Mouse (Mus musculus): ENCODE results near the gene Macrod2. TPM values are rescaled to one million over a fixed set of nuclear protein-coding genes. Genes with fewer than 3 reads are reported as not detected.

Macrod2 gene
- polyA plus RNA-seq, 1 experiment from 2014 or later = 31.0 TPM

DNA sequence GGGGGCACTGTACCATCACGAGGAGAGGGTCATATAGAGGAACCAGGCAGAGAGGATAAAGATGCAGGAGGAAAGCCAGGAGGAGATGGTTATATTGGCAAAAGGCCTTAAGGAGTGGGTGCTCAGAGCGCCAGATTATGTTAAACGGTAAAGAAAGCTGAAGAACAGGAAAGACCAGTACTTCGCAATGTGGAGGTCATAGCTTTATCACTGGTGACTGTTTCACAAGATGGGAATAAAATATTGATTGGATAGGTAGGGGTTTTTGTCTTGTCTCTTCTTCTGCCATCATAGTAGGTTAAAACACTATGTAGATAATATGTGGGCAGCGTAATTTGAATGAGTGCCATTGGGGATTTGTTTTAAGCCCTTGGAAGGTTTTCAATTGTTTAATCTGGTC is 816.2 kb downstream of the Macrod2 start:
- no peaks in the 10 kb centered on the region for H3K36me3 ChIP-seq
- no peak overlapping the region for H3K27ac ChIP-seq
- no peaks in the 10 kb centered on the region for H3K9me3 ChIP-seq
- H3K4me2 ChIP-seq = no peak overlapping the region
- no peak overlapping the region for H3K9ac ChIP-seq
- H3K27me3 ChIP-seq = no peaks in the 10 kb centered on the region
- no peaks in the 10 kb centered on the region for H3K4me1 ChIP-seq
- WGBS = 85% methylated on average over 5 of the region's 5 CpGs
- ATAC-seq (ENCODE audit: insufficient number of reproducible peaks, low FRiP score, low TSS enrichment, low read depth) = no peak
- no peak overlapping the region for H3K4me3 ChIP-seq

DNA sequence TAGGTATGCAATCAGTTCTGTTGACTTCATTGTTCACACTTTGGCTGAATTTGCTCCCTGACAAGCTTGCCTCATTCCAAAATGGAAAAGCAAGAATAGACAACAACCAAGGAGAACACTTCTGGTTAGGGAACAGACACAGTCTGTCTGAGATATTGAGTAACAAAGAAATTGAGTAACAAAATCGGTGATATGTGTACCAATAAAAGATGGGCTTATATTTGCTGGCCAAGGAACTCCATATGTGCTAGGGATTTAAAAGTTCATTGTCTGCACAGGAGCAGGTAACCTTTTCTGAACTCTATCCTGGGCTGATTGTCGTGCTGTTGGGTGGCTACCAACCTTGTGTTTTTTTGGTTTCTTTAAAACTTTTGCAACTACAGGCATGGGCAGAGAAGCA is 817.2 kb downstream of the Macrod2 start:
- no peaks in the 10 kb centered on the region for H3K9me3 ChIP-seq
- WGBS = 81% methylated on average over 2 of the region's 2 CpGs
- no peaks in the 10 kb centered on the region for H3K27me3 ChIP-seq
- no peaks in the 10 kb centered on the region for H3K4me1 ChIP-seq
- H3K9ac ChIP-seq = no peak overlapping the region
- no peak overlapping the region for H3K4me2 ChIP-seq
- H3K4me3 ChIP-seq = no peak overlapping the region
- H3K36me3 ChIP-seq = no peaks in the 10 kb centered on the region
- H3K27ac ChIP-seq = no peak overlapping the region
- ATAC-seq (ENCODE audit: insufficient number of reproducible peaks, low FRiP score, low TSS enrichment, low read depth) = no peak

DNA sequence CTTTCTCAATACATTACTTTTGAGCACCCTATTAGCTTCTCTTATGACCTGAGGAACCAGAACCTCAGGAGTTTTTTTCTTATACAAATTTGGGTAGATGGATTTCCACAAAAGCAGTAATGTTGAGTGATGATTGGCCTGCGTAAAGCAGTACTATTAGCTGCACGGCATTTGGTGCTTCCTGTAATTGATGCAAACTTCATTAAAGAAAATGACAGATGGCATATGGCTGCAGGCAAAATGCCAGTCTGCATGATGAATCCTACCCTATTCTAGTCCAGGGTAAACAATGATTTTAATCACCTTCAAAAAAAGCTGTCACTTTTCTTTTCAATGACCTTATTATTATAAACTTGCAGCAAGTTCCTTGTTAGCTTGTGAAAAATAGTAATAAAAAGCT is 822.4 kb downstream of the Macrod2 start:
- no peak overlapping the region for H3K4me2 ChIP-seq
- H3K27ac ChIP-seq = no peak overlapping the region
- 38% methylated on average over 2 of the region's 2 CpGs for WGBS
- H3K27me3 ChIP-seq = no peaks in the 10 kb centered on the region
- no peaks in the 10 kb centered on the region for H3K4me1 ChIP-seq
- H3K9me3 ChIP-seq = 0 out of 2 replicates have a peak, but pooled peaks cover 4% of the 10 kb centered on the region
- ATAC-seq (ENCODE audit: insufficient number of reproducible peaks, low FRiP score, low TSS enrichment, low read depth) = no peak
- no peak overlapping the region for H3K9ac ChIP-seq
- H3K36me3 ChIP-seq = no peaks in the 10 kb centered on the region
- H3K4me3 ChIP-seq = no peak overlapping the region

DNA sequence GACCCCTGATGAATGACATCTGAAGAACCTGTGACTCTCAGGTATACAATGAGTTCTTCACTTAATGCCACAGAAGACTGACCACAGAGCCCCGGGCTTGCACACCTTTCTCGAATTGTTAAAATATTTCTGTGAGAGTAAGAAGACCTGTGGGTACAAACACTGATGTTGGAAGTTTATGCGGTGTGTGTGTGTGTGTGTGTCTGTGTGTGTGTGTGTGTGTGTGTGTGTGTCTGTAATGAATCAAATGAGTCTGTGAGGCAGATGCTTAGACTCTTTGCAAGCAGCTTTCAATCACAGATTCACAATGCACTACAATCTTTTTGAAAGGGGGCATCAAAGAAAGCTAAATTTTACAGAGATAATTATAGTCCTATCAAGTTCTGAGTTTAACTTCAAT is 822.8 kb downstream of the Macrod2 start:
- no peaks in the 10 kb centered on the region for H3K27me3 ChIP-seq
- 71% methylated on average over 3 of the region's 3 CpGs for WGBS

DNA sequence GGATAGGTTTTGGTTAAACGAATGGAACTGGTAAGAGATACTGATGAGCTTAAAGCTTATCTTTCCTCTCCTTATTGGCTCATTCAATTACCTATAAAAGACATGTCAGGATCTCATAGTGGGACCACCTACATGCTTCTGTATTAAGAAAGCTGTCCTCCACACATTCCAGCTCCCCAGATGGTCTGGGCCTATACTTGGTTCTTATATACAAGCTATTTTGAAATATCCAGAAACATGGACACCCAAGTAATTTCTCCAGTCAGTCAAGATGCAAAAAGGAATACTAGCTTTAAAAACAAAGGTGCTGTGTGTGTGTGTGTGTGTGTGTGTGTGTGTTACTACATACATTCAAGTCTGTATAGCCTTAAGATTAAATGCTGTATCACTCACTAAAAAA is 833.7 kb downstream of the Macrod2 start:
- H3K4me3 ChIP-seq = no peak overlapping the region
- no peak overlapping the region for H3K4me2 ChIP-seq
- no peaks in the 10 kb centered on the region for H3K9me3 ChIP-seq
- H3K4me1 ChIP-seq = peaks cover 10% of the 10 kb centered on the region
- no peak overlapping the region for H3K27ac ChIP-seq
- no peaks in the 10 kb centered on the region for H3K27me3 ChIP-seq
- ATAC-seq (ENCODE audit: insufficient number of reproducible peaks, low FRiP score, low TSS enrichment, low read depth) = no peak
- H3K9ac ChIP-seq = no peak overlapping the region
- no peaks in the 10 kb centered on the region for H3K36me3 ChIP-seq
- 87% methylated on average over 1 of the region's 1 CpGs for WGBS

More for the DNA sequence above, 822.8 kb downstream of the Macrod2 start:
- 0 out of 2 replicates have a peak, but pooled peaks cover 4% of the 10 kb centered on the region for H3K9me3 ChIP-seq
- no peak overlapping the region for H3K27ac ChIP-seq
- H3K36me3 ChIP-seq = no peaks in the 10 kb centered on the region
- no peaks in the 10 kb centered on the region for H3K4me1 ChIP-seq
- no peak overlapping the region for H3K4me3 ChIP-seq
- H3K9ac ChIP-seq = no peak overlapping the region
- no peak overlapping the region for H3K4me2 ChIP-seq
- no peak for ATAC-seq (ENCODE audit: insufficient number of reproducible peaks, low FRiP score, low TSS enrichment, low read depth)

DNA sequence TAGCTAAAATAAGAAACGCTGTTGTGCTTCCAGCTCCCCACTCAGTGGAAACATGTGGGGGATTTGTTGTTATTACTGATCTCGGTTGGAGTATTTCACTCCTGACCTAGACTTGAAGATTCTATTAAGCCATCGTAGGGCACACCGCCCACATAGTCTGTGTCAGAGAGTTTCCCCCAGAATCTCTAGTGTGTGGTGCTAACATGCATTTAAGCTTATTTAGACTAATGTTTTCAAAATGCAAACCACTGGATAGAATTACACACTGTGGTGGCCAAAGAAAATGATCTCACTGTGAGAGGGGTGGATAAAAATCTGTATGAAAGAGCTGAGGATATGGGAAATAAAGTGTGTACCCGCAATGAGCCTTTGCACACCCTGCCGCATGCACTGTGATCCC is 834.7 kb downstream of the Macrod2 start:
- no peaks in the 10 kb centered on the region for H3K9me3 ChIP-seq
- no peaks in the 10 kb centered on the region for H3K27me3 ChIP-seq
- no peak overlapping the region for H3K4me2 ChIP-seq
- no peaks in the 10 kb centered on the region for H3K36me3 ChIP-seq
- 48% methylated on average over 6 of the region's 6 CpGs for WGBS
- H3K4me1 ChIP-seq = peaks cover 13% of the 10 kb centered on the region
- H3K27ac ChIP-seq = no peak overlapping the region
- no peak for ATAC-seq (ENCODE audit: insufficient number of reproducible peaks, low FRiP score, low TSS enrichment, low read depth)
- no peak overlapping the region for H3K4me3 ChIP-seq
- H3K9ac ChIP-seq = no peak overlapping the region

DNA sequence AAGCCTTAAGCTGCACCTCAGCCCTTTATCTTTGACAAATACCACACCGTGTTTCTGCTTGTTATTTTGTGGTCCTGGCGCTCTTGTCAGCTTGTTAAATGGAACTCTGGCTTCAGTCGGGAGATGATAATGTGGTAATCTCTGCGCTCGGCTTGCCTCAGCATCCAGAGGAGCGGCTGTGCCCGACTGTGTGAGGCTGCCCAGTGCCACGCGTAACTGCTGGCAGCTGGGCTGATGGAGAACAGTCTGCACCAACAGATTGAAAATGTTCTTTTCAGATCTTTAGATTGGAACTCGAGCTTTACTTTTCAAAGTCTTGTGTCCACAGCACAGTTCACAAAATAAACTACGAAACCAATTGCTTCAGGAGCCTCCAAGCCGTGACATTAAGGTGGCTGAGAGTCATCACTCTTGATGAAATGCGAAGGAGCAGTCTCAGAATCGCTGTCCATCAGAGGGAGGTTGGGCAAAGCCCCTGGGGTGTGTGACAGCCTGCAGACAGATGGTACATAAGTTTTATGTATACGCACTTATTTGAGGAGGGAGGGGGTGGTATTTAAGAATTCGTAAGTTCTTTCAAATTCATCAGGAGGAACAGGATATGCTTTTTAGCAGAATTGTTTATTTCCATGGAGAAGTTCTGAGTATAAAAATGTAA is 836.0 kb downstream of the Macrod2 start:
- Histone ChIP-seq H3K4me2 (no peak overlapping the region), H3K4me1 (peaks cover 18% of the 10 kb centered on the region), H3K9ac (no peak overlapping the region), H3K4me3 (no peak overlapping the region), H3K36me3 (no peaks in the 10 kb centered on the region), H3K27ac (no peak overlapping the region), H3K27me3 (no peaks in the 10 kb centered on the region), H3K9me3 (no peaks in the 10 kb centered on the region)
- ATAC-seq (ENCODE audit: insufficient number of reproducible peaks, low FRiP score, low TSS enrichment, low read depth) = no peak
- WGBS = 20% methylated on average over 16 of the region's 16 CpGs

DNA sequence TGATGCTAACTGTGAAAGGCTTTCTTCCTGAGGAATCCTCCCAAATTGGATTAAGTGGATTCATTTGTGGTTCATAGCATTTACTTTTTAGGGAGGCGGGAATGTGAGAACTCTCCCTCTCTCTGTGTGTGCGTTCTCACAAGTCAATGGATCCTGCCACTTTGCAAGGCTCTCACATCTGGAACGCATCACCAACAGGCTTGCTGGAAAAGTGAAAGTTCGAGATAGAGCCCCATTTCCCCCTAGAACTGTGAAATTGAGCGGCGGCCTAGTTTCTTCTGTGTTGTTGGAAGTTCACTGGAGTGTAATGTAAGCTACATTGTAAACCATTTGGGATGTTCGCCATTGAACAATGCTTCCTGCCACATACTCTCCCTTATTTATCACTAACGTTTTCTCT is 839.2 kb downstream of the Macrod2 start:
- H3K9me3 ChIP-seq = no peaks in the 10 kb centered on the region
- ATAC-seq (ENCODE audit: insufficient number of reproducible peaks, low FRiP score, low TSS enrichment, low read depth) = peak; percentile 61; the same call in 1 of the 2 replicates
- no peaks in the 10 kb centered on the region for H3K27me3 ChIP-seq
- no peak overlapping the region for H3K4me2 ChIP-seq
- no peaks in the 10 kb centered on the region for H3K36me3 ChIP-seq
- no peak overlapping the region for H3K4me3 ChIP-seq
- peaks cover 22% of the 10 kb centered on the region for H3K4me1 ChIP-seq
- H3K27ac ChIP-seq = peak overlapping the region; percentile 27
- 25% methylated on average over 8 of the region's 8 CpGs for WGBS
- H3K9ac ChIP-seq = no peak overlapping the region

DNA sequence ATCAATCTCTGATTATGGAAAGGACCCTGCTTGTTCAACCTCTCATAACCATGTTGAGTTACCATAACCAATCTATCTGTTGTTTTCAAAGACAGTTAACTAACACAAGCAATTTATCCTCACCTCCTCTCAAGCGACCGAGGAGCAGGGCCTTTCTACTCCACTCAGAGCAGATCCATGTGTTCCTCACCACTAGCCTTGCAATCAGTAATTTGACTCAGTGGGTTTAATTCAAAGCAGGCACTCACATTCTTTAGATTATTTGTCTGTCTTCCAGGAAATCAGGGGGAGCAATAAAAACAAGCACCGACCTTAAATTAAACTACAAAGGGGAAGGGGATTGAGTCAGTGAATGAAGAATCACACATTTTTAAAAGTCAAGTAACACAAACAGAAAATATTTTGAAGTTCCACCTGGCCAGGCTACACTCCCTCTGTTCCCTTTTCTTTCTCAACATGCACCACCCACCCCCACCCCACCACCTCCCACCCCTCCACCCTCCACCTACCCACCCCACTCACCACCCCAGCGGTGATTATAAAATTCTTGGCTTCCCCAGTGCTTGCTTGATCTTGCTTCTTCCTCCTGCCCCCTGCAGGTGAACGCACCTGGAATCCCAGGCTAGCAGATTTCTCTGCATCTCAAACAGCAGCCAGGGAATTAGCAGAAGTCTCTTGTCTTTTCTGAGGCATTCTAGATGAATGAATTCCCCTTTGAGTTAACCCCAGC is 839.8 kb downstream of the Macrod2 start:
- WGBS = 8% methylated on average over 5 of the region's 5 CpGs
- Histone ChIP-seq H3K4me1 (peaks cover 20% of the 10 kb centered on the region), H3K4me3 (no peak overlapping the region), H3K9ac (no peak overlapping the region), H3K36me3 (no peaks in the 10 kb centered on the region), H3K9me3 (no peaks in the 10 kb centered on the region), H3K27me3 (no peaks in the 10 kb centered on the region), H3K4me2 (no peak overlapping the region), H3K27ac (peak overlapping the region; percentile 47)
- no peak for ATAC-seq (ENCODE audit: insufficient number of reproducible peaks, low FRiP score, low TSS enrichment, low read depth)

DNA sequence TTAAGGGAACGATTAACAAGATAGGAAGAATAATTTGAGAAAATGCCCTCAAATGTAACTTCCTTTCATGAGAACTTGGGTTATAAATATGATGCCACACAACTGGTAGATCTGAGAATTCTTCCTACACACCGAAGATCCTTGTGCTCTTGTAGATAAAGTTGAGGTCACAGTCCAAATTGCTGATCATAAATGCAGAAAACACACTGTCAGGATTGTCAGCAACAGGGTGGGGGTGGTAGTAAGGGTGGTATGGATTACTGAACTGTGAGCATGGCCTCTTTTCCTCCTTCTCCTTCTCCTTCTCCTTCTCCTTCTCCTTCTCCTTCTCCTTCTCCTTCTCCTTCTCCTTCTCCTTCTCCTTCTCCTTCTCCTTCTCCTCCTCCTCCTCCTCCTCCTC is 852.6 kb downstream of the Macrod2 start:
- no peak for ATAC-seq (ENCODE audit: insufficient number of reproducible peaks, low FRiP score, low TSS enrichment, low read depth)
- H3K36me3 ChIP-seq = no peaks in the 10 kb centered on the region
- H3K27ac ChIP-seq = no peak overlapping the region
- no peaks in the 10 kb centered on the region for H3K27me3 ChIP-seq
- H3K4me3 ChIP-seq = no peak overlapping the region
- no peak overlapping the region for H3K9ac ChIP-seq
- no peaks in the 10 kb centered on the region for H3K4me1 ChIP-seq
- H3K4me2 ChIP-seq = no peak overlapping the region
- no peaks in the 10 kb centered on the region for H3K9me3 ChIP-seq
- 75% methylated on average over 2 of the region's 2 CpGs for WGBS

DNA sequence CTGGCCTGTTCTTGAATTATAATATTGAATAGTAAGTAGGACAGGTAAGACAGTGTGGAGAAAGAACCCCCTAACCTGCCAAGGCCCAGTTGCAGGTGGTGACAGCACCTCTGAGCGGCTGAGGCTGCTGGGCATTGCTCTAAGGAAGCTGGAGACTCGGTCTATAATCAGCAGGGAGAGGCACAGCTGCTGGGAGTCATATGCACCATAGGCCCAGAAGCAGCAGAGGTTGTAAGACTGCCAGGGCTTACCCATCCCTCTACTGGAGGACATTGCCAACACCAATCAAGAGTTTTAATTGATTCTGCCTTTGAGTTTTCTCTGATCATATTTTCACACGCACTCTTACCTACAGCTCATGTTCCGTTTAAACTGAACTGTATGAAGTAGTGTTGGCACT is 869.5 kb downstream of the Macrod2 start:
- H3K36me3 ChIP-seq = no peaks in the 10 kb centered on the region
- no peak for ATAC-seq (ENCODE audit: insufficient number of reproducible peaks, low FRiP score, low TSS enrichment, low read depth)
- H3K27me3 ChIP-seq = no peaks in the 10 kb centered on the region
- no peaks in the 10 kb centered on the region for H3K9me3 ChIP-seq
- no peak overlapping the region for H3K4me3 ChIP-seq
- H3K4me2 ChIP-seq = no peak overlapping the region
- H3K27ac ChIP-seq = no peak overlapping the region
- H3K4me1 ChIP-seq = no peaks in the 10 kb centered on the region
- H3K9ac ChIP-seq = no peak overlapping the region
- WGBS = 74% methylated on average over 4 of the region's 4 CpGs

DNA sequence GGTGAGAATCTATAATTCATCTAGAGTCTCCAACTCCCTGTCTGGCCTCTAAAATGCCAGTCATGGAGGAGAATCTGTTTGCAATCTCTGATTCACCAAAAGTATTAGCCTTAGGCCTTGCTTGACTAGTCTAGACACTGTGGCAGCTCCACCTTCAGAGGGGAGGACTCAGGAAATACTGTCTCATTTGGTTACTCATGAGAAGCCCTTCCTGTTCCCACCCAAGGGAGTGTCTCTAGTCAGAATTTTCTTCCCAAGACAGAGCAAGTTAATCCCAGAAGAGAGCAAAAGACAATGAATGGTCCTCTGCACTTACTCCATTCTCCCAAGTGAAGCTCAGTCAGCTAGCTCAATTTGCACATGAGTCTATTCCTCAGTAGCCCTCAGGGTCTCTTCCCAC is 871.5 kb downstream of the Macrod2 start:
- Histone ChIP-seq H3K36me3 (no peaks in the 10 kb centered on the region), H3K4me1 (peaks cover 3% of the 10 kb centered on the region; the same call in 1 of the 2 replicates), H3K9ac (no peak overlapping the region), H3K27me3 (no peaks in the 10 kb centered on the region), H3K4me2 (no peak overlapping the region), H3K4me3 (no peak overlapping the region), H3K27ac (no peak overlapping the region), H3K9me3 (no peaks in the 10 kb centered on the region)
- ATAC-seq (ENCODE audit: insufficient number of reproducible peaks, low FRiP score, low TSS enrichment, low read depth) = no peak
